Mouse (Mus musculus): ENCODE data around the gene Gm20696. TPM values are rescaled to one million over a fixed set of nuclear protein-coding genes. Genes with fewer than 3 reads are reported as not detected.

Gene Gm20696
- polyA plus RNA-seq, 1 experiment from 2014 or later = 5.3 TPM

DNA sequence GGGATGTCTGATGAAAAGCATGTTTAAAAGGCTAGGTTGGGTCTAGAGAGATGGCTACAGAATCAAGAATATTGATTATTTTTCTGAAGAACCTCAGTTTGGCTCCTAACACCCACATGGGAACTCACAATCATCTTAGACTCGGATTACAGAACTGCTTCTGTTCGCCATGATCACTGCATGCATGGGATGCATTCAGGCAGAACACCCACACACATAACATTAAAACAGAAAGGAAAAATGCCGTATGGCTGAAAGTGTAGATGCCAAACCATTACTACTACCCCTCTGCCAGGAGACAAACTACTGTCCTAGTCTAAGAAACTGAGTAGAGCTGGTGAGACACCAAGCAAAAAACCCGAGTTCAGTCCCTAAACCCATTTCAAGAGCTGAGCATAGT lies 336.4 kb downstream of the Gm20696 start:
- Histone ChIP-seq H3K9me3 (ENCODE audit: control insufficient read depth, low read length) (no peaks in the 10 kb centered on the region), H3K4me1 (replicated peaks; ENCODE audit: control insufficient read depth, insufficient read depth, low read length) (no peaks in the 10 kb centered on the region), H3K9ac (ENCODE audit: low read length) (no peak overlapping the region), H3K27me3 (ENCODE audit: control insufficient read depth, insufficient read depth, low read length) (no peaks in the 10 kb centered on the region), H3K27ac (ENCODE audit: low read depth, low read length) (no peak overlapping the region), H3K4me2 (ENCODE audit: low read depth, low read length, severe bottlenecking) (no peak overlapping the region), H3K36me3 (ENCODE audit: control insufficient read depth, insufficient read depth, low read length) (no peaks in the 10 kb centered on the region), H3K4me3 (ENCODE audit: low read depth, low read length) (no peak overlapping the region)
- 93% methylated on average over 4 of the region's 4 CpGs for WGBS
- ATAC-seq (replicated peaks; ENCODE audit: low FRiP score) = no peak
- no peak for DNase-seq (ENCODE audit: low spot score)

GRCm38 (mm10) chr6:99328634-99329033 lies 338.0 kb downstream of the Gm20696 start:
- WGBS = 66% methylated on average over 2 of the region's 2 CpGs
- H3K27ac ChIP-seq (ENCODE audit: low read depth, low read length) = no peak overlapping the region
- no peaks in the 10 kb centered on the region for H3K4me1 ChIP-seq (replicated peaks; ENCODE audit: control insufficient read depth, insufficient read depth, low read length)
- DNase-seq (ENCODE audit: low spot score) = no peak
- no peak overlapping the region for H3K4me3 ChIP-seq (ENCODE audit: low read depth, low read length)
- no peaks in the 10 kb centered on the region for H3K27me3 ChIP-seq (ENCODE audit: control insufficient read depth, insufficient read depth, low read length)
- no peak overlapping the region for H3K9ac ChIP-seq (ENCODE audit: low read length)
- H3K36me3 ChIP-seq (ENCODE audit: control insufficient read depth, insufficient read depth, low read length) = no peaks in the 10 kb centered on the region
- ATAC-seq (replicated peaks; ENCODE audit: low FRiP score) = no peak
- no peaks in the 10 kb centered on the region for H3K9me3 ChIP-seq (ENCODE audit: control insufficient read depth, low read length)
- no peak overlapping the region for H3K4me2 ChIP-seq (ENCODE audit: low read depth, low read length, severe bottlenecking)

DNA sequence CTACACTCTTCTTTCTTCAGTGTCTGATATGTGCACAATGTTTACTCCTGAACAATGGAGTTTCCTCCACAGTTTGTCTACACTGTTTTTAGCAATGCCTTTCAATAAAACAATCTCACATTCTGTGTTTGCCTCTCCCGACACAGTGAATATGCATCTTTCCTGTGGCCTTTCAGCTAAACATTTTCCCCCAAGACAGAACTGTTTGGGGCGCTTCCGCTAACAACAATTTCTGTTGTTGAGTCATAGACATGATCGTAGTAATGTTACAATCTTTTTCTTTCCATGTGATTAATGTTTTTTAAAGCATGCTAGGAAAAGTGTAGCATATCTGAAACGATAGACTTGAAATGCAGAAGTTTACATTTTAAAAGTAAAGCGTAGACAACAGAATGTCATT lies 338.5 kb downstream of the Gm20696 start:
- DNase-seq (ENCODE audit: low spot score) (no peak), ATAC-seq (replicated peaks; ENCODE audit: low FRiP score) (no peak)
- Histone ChIP-seq H3K4me2 (ENCODE audit: low read depth, low read length, severe bottlenecking) (no peak overlapping the region), H3K4me1 (replicated peaks; ENCODE audit: control insufficient read depth, insufficient read depth, low read length) (no peaks in the 10 kb centered on the region), H3K27ac (ENCODE audit: low read depth, low read length) (no peak overlapping the region), H3K36me3 (ENCODE audit: control insufficient read depth, insufficient read depth, low read length) (no peaks in the 10 kb centered on the region), H3K9me3 (ENCODE audit: control insufficient read depth, low read length) (no peaks in the 10 kb centered on the region), H3K27me3 (ENCODE audit: control insufficient read depth, insufficient read depth, low read length) (no peaks in the 10 kb centered on the region), H3K4me3 (ENCODE audit: low read depth, low read length) (no peak overlapping the region), H3K9ac (ENCODE audit: low read length) (no peak overlapping the region)
- 87% methylated on average over 6 of the region's 6 CpGs for WGBS

GRCm38 (mm10) chr6:99327721-99328120 lies 338.9 kb downstream of the Gm20696 start:
- 87% methylated on average over 11 of the region's 11 CpGs for WGBS
- no peak overlapping the region for H3K4me3 ChIP-seq (ENCODE audit: low read depth, low read length)
- no peaks in the 10 kb centered on the region for H3K36me3 ChIP-seq (ENCODE audit: control insufficient read depth, insufficient read depth, low read length)
- DNase-seq (ENCODE audit: low spot score) (no peak), ATAC-seq (replicated peaks; ENCODE audit: low FRiP score) (no peak)
- no peak overlapping the region for H3K9ac ChIP-seq (ENCODE audit: low read length)
- H3K27ac ChIP-seq (ENCODE audit: low read depth, low read length) = no peak overlapping the region
- H3K4me2 ChIP-seq (ENCODE audit: low read depth, low read length, severe bottlenecking) = no peak overlapping the region
- H3K9me3 ChIP-seq (ENCODE audit: control insufficient read depth, low read length) = no peaks in the 10 kb centered on the region
- H3K4me1 ChIP-seq (replicated peaks; ENCODE audit: control insufficient read depth, insufficient read depth, low read length) = no peaks in the 10 kb centered on the region
- H3K27me3 ChIP-seq (ENCODE audit: control insufficient read depth, insufficient read depth, low read length) = no peaks in the 10 kb centered on the region

DNA sequence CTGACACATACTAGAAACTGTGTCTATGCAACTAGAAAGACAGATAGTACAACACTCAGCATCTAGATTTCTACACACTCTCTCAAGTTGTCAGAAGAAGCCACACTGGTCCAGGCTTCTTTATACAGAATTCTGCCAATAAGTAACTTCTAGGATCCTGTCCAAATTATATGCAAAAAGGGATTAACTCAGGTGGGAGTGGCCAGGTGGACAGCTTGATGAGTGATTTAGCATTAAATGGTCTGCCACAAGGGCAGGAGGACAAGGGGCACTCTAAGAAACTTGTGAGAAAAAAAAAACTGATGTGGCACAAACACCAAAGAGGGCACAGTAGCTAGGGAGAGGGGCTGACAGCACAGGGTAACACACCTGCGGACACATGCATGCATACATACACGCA lies 340.7 kb downstream of the Gm20696 start:
- no peaks in the 10 kb centered on the region for H3K4me1 ChIP-seq (replicated peaks; ENCODE audit: control insufficient read depth, insufficient read depth, low read length)
- H3K27me3 ChIP-seq (ENCODE audit: control insufficient read depth, insufficient read depth, low read length) = no peaks in the 10 kb centered on the region
- H3K27ac ChIP-seq (ENCODE audit: low read depth, low read length) = no peak overlapping the region
- no peak overlapping the region for H3K4me2 ChIP-seq (ENCODE audit: low read depth, low read length, severe bottlenecking)
- ATAC-seq (replicated peaks; ENCODE audit: low FRiP score) (no peak), DNase-seq (ENCODE audit: low spot score) (no peak)
- no peaks in the 10 kb centered on the region for H3K9me3 ChIP-seq (ENCODE audit: control insufficient read depth, low read length)
- H3K4me3 ChIP-seq (ENCODE audit: low read depth, low read length) = no peak overlapping the region
- WGBS = 97% methylated on average over 2 of the region's 2 CpGs
- no peak overlapping the region for H3K9ac ChIP-seq (ENCODE audit: low read length)
- H3K36me3 ChIP-seq (ENCODE audit: control insufficient read depth, insufficient read depth, low read length) = no peaks in the 10 kb centered on the region

DNA sequence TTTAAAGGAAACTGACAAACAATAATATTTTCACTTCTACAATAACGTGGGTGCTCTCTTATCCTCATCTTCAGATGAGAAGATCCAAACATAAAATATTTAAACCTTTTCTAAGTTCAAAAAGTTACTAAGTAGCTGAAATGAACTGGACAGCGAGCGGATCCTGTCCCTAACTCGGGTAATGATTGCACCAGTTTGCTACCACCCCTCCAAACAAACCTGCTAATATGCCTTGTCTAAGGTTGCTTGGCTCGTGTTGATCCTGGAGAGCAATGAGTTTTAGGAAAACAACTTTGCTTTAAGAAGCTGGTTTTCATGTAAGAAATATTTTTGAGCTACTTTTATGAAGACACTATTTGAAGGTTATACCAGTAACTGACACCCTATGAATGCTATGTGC lies 341.1 kb downstream of the Gm20696 start:
- H3K27me3 ChIP-seq (ENCODE audit: control insufficient read depth, insufficient read depth, low read length) = no peaks in the 10 kb centered on the region
- no peak overlapping the region for H3K4me2 ChIP-seq (ENCODE audit: low read depth, low read length, severe bottlenecking)
- DNase-seq (ENCODE audit: low spot score) (no peak), ATAC-seq (replicated peaks; ENCODE audit: low FRiP score) (no peak)
- H3K9ac ChIP-seq (ENCODE audit: low read length) = no peak overlapping the region
- H3K4me1 ChIP-seq (replicated peaks; ENCODE audit: control insufficient read depth, insufficient read depth, low read length) = no peaks in the 10 kb centered on the region
- H3K36me3 ChIP-seq (ENCODE audit: control insufficient read depth, insufficient read depth, low read length) = no peaks in the 10 kb centered on the region
- H3K4me3 ChIP-seq (ENCODE audit: low read depth, low read length) = no peak overlapping the region
- H3K9me3 ChIP-seq (ENCODE audit: control insufficient read depth, low read length) = no peaks in the 10 kb centered on the region
- no peak overlapping the region for H3K27ac ChIP-seq (ENCODE audit: low read depth, low read length)
- 89% methylated on average over 5 of the region's 5 CpGs for WGBS

- 82% methylated on average over 8 of the region's 8 CpGs for WGBS
- no peaks in the 10 kb centered on the region for H3K27me3 ChIP-seq (ENCODE audit: control insufficient read depth, insufficient read depth, low read length)
- DNase-seq (ENCODE audit: low spot score) (no peak), ATAC-seq (replicated peaks; ENCODE audit: low FRiP score) (no peak)
- H3K9me3 ChIP-seq (ENCODE audit: control insufficient read depth, low read length) = no peaks in the 10 kb centered on the region
- no peak overlapping the region for H3K4me2 ChIP-seq (ENCODE audit: low read depth, low read length, severe bottlenecking)
- H3K4me3 ChIP-seq (ENCODE audit: low read depth, low read length) = no peak overlapping the region
- no peaks in the 10 kb centered on the region for H3K4me1 ChIP-seq (replicated peaks; ENCODE audit: control insufficient read depth, insufficient read depth, low read length)
- H3K36me3 ChIP-seq (ENCODE audit: control insufficient read depth, insufficient read depth, low read length) = no peaks in the 10 kb centered on the region
- H3K9ac ChIP-seq (ENCODE audit: low read length) = no peak overlapping the region
- H3K27ac ChIP-seq (ENCODE audit: low read depth, low read length) = no peak overlapping the region
Measured at GRCm38 (mm10) chr6:99322132-99322904, 344.3 kb downstream of the Gm20696 start.

- WGBS = 80% methylated on average over 8 of the region's 8 CpGs
- Histone ChIP-seq H3K4me1 (replicated peaks; ENCODE audit: control insufficient read depth, insufficient read depth, low read length) (no peaks in the 10 kb centered on the region), H3K9me3 (ENCODE audit: control insufficient read depth, low read length) (no peaks in the 10 kb centered on the region), H3K27me3 (ENCODE audit: control insufficient read depth, insufficient read depth, low read length) (no peaks in the 10 kb centered on the region), H3K4me2 (ENCODE audit: low read depth, low read length, severe bottlenecking) (no peak overlapping the region), H3K36me3 (ENCODE audit: control insufficient read depth, insufficient read depth, low read length) (no peaks in the 10 kb centered on the region), H3K4me3 (ENCODE audit: low read depth, low read length) (no peak overlapping the region), H3K9ac (ENCODE audit: low read length) (no peak overlapping the region), H3K27ac (ENCODE audit: low read depth, low read length) (no peak overlapping the region)
- ATAC-seq (replicated peaks; ENCODE audit: low FRiP score) = no peak
- DNase-seq (ENCODE audit: low spot score) = no peak
Measured at GRCm38 (mm10) chr6:99320444-99320843, 346.2 kb downstream of the Gm20696 start.

Measured in forebrain, embryonic 11.5 days (tissue).